Mouse (Mus musculus): ENCODE measurements around the gene Rora. TPM values are rescaled to one million over a fixed set of nuclear protein-coding genes. Genes with fewer than 3 reads are reported as not detected.

Rora gene
- polyA plus RNA-seq, 1 experiment from 2014 or later: 11.1 TPM

DNA sequence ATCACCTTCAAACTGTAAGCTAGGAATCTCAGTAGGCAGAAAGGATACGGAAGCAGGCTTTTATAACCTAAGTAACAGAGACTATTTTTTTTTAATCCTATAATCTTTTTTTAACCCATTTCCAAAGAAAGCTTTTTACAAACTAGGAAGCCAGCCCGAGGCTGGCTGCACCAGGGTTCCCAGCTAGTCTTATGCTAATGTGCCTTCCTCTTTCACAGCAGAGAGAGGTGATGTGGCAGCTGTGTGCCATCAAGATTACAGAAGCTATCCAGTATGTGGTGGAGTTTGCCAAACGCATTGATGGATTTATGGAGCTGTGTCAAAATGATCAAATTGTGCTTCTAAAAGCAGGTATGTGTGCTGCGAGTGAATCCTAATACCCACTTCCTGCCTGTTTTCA, 719.3 kb downstream of the Rora start:
- Histone ChIP-seq H3K36me3 (peaks cover 3% of the 10 kb centered on the region; the same call in 1 of the 2 replicates), H3K9me3 (no peaks in the 10 kb centered on the region), H3K9ac (no peak overlapping the region), H3K27ac (replicated peaks) (no peak overlapping the region), H3K4me3 (no peak overlapping the region), H3K27me3 (no peaks in the 10 kb centered on the region), H3K4me1 (replicated peaks) (peaks cover 10% of the 10 kb centered on the region; the same call in 1 of the 2 replicates), H3K4me2 (no peak overlapping the region)
- ATAC-seq (ENCODE audit: low read depth): no peak
- 44% methylated on average over 4 of the region's 4 CpGs for WGBS

DNA sequence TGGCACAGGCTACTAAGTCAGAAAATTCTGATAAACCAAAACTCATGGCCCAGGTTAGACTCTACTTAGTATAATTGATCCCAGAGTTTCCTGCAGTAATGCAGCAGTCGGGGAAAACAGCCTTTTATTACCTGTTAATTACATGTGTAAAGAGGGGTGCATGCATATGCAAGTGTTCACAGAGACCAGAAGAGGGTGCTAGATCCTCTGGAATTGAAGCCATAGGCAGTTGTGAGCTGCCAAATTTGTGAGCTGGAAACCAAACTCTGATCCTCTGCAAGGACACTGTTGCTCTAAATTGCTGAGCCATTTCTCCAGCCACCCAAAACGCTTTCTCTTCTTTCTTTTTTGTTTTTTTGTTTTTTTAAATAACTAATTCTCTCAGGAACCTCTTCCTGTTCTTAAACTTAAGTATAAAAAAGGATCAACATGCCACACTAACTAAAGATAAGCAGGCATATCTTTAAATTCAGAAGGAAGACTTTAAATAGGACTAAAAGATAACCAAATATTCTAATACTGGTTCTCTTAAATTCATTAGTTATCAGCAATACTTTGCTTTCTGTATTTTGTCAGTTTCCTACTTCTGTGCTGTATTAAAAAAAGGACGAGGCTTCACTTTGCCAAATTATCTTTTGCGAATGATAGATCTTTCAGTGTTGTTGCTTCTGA, 723.5 kb downstream of the Rora start:
- H3K4me2 ChIP-seq: no peak overlapping the region

DNA sequence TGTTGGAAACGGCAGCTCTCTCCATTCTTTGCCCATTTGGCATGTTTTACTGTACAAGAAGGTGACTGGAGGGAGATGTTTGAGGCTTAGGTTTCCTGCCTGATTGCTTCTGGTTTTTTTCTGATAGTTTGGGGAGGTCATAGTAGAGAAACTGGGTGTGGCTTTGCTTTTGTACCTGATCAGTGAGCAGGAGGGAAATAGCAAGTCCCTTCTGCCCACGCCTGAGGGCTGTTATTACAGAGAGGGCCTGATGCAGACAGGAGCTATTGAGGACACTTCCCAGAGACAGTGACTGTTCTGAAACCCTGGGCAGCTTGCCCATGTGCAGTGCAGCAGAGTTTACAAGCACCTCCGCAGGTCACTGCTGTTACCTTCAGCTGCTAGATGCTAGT, 724.1 kb downstream of the Rora start:
- no peak overlapping the region for H3K4me2 ChIP-seq
- no peak overlapping the region for H3K27ac ChIP-seq (replicated peaks)
- H3K36me3 ChIP-seq: peaks cover 3% of the 10 kb centered on the region; the same call in 1 of the 2 replicates
- no peak overlapping the region for H3K4me3 ChIP-seq
- WGBS: 92% methylated on average over 3 of the region's 3 CpGs
- no peaks in the 10 kb centered on the region for H3K27me3 ChIP-seq
- no peak overlapping the region for H3K9ac ChIP-seq
- ATAC-seq (ENCODE audit: low read depth): no peak
- no peaks in the 10 kb centered on the region for H3K9me3 ChIP-seq
- H3K4me1 ChIP-seq (replicated peaks): peaks cover 5% of the 10 kb centered on the region; the same call in 1 of the 2 replicates

More for the DNA sequence above, 723.5 kb downstream of the Rora start:
- H3K27ac ChIP-seq (replicated peaks): no peak overlapping the region
- H3K9ac ChIP-seq: no peak overlapping the region
- WGBS: 84% methylated on average over 4 of the region's 4 CpGs
- no peak for ATAC-seq (ENCODE audit: low read depth)
- H3K4me1 ChIP-seq (replicated peaks): peaks cover 10% of the 10 kb centered on the region; the same call in 1 of the 2 replicates
- H3K27me3 ChIP-seq: no peaks in the 10 kb centered on the region
- no peak overlapping the region for H3K4me3 ChIP-seq
- peaks cover 3% of the 10 kb centered on the region; the same call in 1 of the 2 replicates for H3K36me3 ChIP-seq
- H3K9me3 ChIP-seq: no peaks in the 10 kb centered on the region

DNA sequence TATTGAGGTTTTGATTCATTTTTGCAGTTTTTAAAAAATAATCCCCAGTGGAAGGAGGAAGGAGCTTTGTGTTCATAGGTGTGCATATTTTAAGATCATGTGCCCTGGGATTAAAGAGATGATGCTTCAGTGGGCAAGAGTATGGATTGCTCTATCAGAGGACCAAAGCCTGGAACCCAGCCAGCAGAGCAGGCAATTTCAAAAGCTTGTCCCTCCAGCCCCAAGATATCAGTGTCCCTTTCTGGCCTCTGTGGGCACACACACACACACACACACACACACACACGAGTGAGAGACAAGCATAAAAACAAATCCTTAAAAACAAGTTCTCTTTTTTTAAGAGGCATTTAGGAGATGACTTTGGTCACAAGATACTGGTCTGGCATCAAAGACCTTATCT, 727.0 kb downstream of the Rora start:
- Histone ChIP-seq H3K9me3 (no peaks in the 10 kb centered on the region), H3K27ac (replicated peaks) (no peak overlapping the region), H3K4me3 (no peak overlapping the region), H3K27me3 (no peaks in the 10 kb centered on the region), H3K36me3 (no peaks in the 10 kb centered on the region), H3K4me1 (replicated peaks) (no peaks in the 10 kb centered on the region), H3K4me2 (no peak overlapping the region), H3K9ac (no peak overlapping the region)
- no peak for ATAC-seq (ENCODE audit: low read depth)
- WGBS: 85% methylated on average over 1 of the region's 1 CpGs

DNA sequence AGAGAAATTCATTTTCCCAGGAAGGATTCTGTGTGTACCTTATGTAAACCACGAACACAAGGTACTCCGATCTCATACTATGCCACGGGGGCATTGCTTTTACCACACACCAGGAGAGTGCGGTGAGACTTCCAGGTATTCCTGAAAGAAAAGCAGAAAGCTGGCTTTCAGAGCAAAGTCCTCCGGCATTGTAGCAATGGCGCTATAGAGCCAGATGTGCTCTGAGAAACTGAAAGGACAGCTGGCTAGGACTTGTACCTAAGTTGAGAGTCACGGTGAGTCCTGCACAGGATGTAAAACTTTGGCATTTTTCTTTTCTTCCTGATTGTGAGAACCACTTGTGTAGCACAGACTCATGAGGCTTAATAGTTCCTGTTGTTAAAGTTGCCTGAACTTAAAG, 728.2 kb downstream of the Rora start:
- no peak overlapping the region for H3K4me2 ChIP-seq
- no peaks in the 10 kb centered on the region for H3K36me3 ChIP-seq
- no peaks in the 10 kb centered on the region for H3K9me3 ChIP-seq
- no peaks in the 10 kb centered on the region for H3K27me3 ChIP-seq
- WGBS: 73% methylated on average over 7 of the region's 7 CpGs
- no peak overlapping the region for H3K4me3 ChIP-seq
- ATAC-seq (ENCODE audit: low read depth): no peak
- H3K9ac ChIP-seq: no peak overlapping the region
- no peak overlapping the region for H3K27ac ChIP-seq (replicated peaks)
- H3K4me1 ChIP-seq (replicated peaks): no peaks in the 10 kb centered on the region

DNA sequence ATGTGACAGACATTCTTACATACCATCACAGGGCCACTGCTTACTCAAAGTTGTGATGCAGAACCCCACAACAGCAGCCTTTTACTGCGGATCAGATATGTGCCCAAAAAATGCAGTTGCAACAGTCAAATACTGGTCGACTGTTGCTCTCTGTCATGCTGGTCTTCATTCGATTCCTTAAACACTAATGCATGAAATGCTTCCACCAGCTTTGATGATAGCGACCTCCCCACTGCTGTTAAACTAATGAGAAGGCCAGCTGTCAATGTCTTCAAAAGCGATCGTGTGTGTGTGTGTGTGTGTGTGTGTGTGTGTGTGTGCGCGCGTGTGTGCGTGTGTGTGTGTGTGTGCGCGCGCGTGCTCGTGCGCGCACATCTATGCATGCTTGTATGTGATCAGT, 730.9 kb downstream of the Rora start:
- H3K4me2 ChIP-seq: no peak overlapping the region
- H3K36me3 ChIP-seq: no peaks in the 10 kb centered on the region
- WGBS: 90% methylated on average over 17 of the region's 17 CpGs
- no peak for ATAC-seq (ENCODE audit: low read depth)
- no peaks in the 10 kb centered on the region for H3K9me3 ChIP-seq
- H3K27me3 ChIP-seq: no peaks in the 10 kb centered on the region
- no peak overlapping the region for H3K4me3 ChIP-seq
- H3K9ac ChIP-seq: no peak overlapping the region
- H3K27ac ChIP-seq (replicated peaks): no peak overlapping the region
- no peaks in the 10 kb centered on the region for H3K4me1 ChIP-seq (replicated peaks)

DNA sequence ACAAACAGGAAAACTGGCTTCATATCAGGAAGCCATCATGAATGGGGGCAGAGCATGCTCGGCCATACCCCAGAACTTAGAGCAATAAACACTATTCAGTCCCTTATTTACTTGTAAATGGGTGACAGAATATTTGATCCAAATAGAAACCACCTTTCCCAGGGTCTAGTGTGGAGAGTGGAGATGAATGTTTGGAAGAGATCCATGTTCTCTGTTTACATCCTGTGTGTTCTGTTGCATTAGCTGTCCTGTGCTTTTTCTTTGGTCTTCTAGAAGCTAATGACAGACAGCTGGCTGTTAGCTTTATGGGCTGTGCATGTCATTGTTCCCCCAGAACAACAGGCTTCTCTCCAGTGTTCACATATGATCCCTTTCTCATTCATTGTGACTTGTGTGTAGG, 731.3 kb downstream of the Rora start:
- Histone ChIP-seq H3K36me3 (no peaks in the 10 kb centered on the region), H3K4me2 (no peak overlapping the region), H3K9ac (no peak overlapping the region), H3K4me1 (replicated peaks) (no peaks in the 10 kb centered on the region), H3K27ac (replicated peaks) (no peak overlapping the region), H3K9me3 (no peaks in the 10 kb centered on the region), H3K27me3 (no peaks in the 10 kb centered on the region), H3K4me3 (no peak overlapping the region)
- ATAC-seq (ENCODE audit: low read depth): no peak
- WGBS: 72% methylated on average over 1 of the region's 1 CpGs

DNA sequence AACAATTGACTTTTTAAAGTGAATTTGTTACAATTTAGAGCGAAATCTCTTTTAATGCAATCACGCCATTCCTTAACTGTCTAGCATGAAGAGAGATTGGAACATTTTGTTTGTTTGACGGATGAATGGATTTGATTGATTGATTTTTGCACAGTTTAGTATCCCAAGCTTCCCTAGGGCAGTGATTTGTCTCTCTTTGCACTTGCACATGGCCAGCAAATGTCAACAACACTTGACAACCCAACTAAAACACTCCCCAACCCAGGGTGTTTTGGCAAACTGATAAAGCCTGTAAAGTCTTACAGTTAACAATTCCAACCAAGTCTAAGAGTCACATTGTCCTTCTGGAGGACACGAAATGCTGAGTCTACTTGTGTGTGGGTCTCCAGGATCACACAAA, 733.7 kb downstream of the Rora start:
- Histone ChIP-seq H3K27ac (replicated peaks) (no peak overlapping the region), H3K4me1 (replicated peaks) (no peaks in the 10 kb centered on the region), H3K9me3 (no peaks in the 10 kb centered on the region), H3K4me2 (no peak overlapping the region), H3K4me3 (no peak overlapping the region), H3K27me3 (no peaks in the 10 kb centered on the region), H3K36me3 (no peaks in the 10 kb centered on the region), H3K9ac (no peak overlapping the region)
- ATAC-seq (ENCODE audit: low read depth): no peak
- 86% methylated on average over 4 of the region's 4 CpGs for WGBS

DNA sequence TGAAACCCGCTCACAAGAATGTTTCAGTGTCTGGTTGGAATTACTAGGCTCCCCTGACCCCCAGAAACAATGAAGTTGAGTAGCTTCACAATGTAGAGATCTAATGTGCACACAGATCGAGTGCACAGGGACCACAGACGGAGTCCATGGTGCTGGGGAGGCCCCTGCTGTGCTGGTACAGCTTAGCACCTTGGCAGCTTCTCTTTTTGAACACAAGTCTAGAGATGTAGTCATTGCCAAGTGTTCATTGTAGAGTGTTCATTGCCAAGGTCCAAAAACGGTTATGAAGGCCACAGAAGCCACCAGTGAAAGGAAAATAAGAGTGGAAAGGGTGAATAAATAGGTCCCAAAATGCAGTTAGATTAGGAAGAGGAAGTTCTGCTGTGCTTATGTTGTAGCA, 737.0 kb downstream of the Rora start:
- no peaks in the 10 kb centered on the region for H3K9me3 ChIP-seq
- no peak for ATAC-seq (ENCODE audit: low read depth)
- no peaks in the 10 kb centered on the region for H3K36me3 ChIP-seq
- H3K4me3 ChIP-seq: no peak overlapping the region
- H3K27ac ChIP-seq (replicated peaks): no peak overlapping the region
- 76% methylated on average over 4 of the region's 4 CpGs for WGBS
- H3K4me1 ChIP-seq (replicated peaks): no peaks in the 10 kb centered on the region
- H3K27me3 ChIP-seq: no peaks in the 10 kb centered on the region
- no peak overlapping the region for H3K9ac ChIP-seq
- H3K4me2 ChIP-seq: no peak overlapping the region

DNA sequence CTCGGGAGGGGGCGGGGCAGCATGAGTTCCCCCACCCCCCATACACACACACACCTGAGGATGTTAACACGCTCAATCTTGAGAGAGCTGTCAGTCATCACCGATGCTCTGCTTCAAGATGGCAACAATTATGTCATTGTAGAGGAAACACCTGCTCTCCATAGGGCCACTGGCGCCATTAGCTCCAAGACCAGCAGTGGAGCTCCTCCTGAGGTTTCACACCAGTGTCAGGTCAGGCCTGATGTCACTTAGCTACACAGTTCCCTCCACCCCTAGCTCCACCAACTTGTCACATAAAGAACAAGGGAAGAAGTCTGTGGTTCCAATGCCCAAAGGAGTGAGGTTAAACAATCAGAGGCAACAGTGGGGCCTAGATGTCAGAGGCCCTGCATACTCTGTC, 740.6 kb downstream of the Rora start:
- no peaks in the 10 kb centered on the region for H3K36me3 ChIP-seq
- no peaks in the 10 kb centered on the region for H3K27me3 ChIP-seq
- H3K4me3 ChIP-seq: no peak overlapping the region
- H3K4me2 ChIP-seq: no peak overlapping the region
- no peak overlapping the region for H3K9ac ChIP-seq
- 87% methylated on average over 5 of the region's 5 CpGs for WGBS
- no peak overlapping the region for H3K27ac ChIP-seq (replicated peaks)
- peaks cover 16% of the 10 kb centered on the region for H3K4me1 ChIP-seq (replicated peaks)
- no peak for ATAC-seq (ENCODE audit: low read depth)
- H3K9me3 ChIP-seq: no peaks in the 10 kb centered on the region

DNA sequence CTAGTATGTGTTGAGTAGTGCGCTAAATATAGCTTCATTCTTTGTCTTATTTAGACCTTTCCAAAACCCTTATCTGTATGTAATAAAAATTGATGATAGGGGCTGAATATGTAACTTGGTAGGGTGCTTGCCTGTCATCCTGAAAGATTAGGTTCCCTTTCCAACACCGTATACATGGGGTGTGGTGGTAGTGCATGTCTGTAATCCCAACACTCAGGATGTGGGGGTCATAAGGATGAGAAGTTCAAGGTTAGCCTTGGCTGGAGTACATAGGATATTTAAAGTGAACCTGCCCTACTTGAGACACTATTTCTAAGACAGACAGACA, 743.8 kb downstream of the Rora start:
- H3K27me3 ChIP-seq: no peaks in the 10 kb centered on the region
- H3K9me3 ChIP-seq: no peaks in the 10 kb centered on the region
- peak overlapping the region; percentile 94 for H3K27ac ChIP-seq (replicated peaks)
- peak overlapping the region; percentile 76 for H3K4me3 ChIP-seq
- peaks cover 16% of the 10 kb centered on the region for H3K4me1 ChIP-seq (replicated peaks)
- WGBS: 66% methylated on average over 2 of the region's 2 CpGs
- H3K4me2 ChIP-seq: peak overlapping the region; percentile 90
- peak; percentile 55 for ATAC-seq (ENCODE audit: low read depth)
- H3K36me3 ChIP-seq: no peaks in the 10 kb centered on the region
- peak overlapping the region; percentile 91 for H3K9ac ChIP-seq

DNA sequence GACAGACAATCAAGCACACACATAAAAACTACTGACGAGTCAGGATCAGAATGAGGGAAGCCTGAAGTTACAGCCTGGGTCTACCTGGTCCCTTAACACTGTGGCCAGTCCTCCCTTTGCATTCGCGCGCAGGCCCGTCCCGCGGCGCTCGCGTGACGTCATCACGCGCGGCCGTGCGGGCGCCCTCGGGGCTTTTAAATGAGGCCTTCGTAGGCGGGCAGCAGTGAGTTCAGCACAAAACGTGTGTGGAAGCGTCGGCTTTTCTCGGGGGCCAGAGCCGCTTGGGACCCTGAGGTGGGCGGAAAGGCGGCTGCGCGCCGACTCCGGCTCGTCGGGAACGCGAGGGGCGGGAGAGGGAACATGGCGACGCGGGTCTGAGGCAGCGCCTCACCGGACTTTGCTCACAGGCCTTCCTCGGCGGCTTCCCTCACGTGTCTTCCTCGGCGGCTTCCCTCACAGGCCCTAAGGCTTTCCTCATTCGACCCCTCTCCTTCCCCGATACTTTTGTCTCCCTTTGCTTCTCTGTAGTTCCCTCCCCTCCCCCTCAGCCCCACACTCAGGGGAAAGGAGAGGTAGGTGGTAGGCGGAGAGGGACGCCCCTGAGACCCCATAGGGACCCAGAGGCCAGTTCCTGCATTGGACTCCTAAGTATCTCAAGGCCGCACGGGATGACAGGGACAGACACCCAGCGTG, 744.3 kb downstream of the Rora start, which contains the start of gene Ice2:
Gene Ice2 (plus strand): TSS at position 147 of the 693 bp plus-strand sequence.
- H3K4me1 ChIP-seq (replicated peaks): peaks cover 16% of the 10 kb centered on the region
- peak; percentile 93 for ATAC-seq (ENCODE audit: low read depth)
- peak within 1 kb of the TSS; percentile 94 for H3K27ac ChIP-seq (replicated peaks)
- H3K4me2 ChIP-seq: peak within 1 kb of the TSS; percentile 90
- no peaks in the 10 kb centered on the region for H3K36me3 ChIP-seq
- H3K4me3 ChIP-seq: peak within 1 kb of the TSS; percentile 76
- H3K9ac ChIP-seq: peak within 1 kb of the TSS; percentile 91
- no peaks in the 10 kb centered on the region for H3K27me3 ChIP-seq
- H3K9me3 ChIP-seq: no peaks in the 10 kb centered on the region
- WGBS: under 1% methylated on average over 53 of the region's 53 CpGs
